Mouse (Mus musculus) liver, embryonic 16.5 days (tissue): ENCODE data around the gene Tppp. TPM values are rescaled to one million over a fixed set of nuclear protein-coding genes. Genes with fewer than 3 reads are reported as not detected.
A peak's percentile ranks its signal among the peaks of the same experiment; 100 is the strongest.
"Not testable (repeated sequence)": the region's sequence is repeated elsewhere in the genome, so short reads cannot be mapped to it uniquely, and the experiment has no call there.

Source experiments
- ATAC-seq: fragments of 200-750 bp; cut with Nextera tagmentation; 2 replicates; pipeline ENCODE4 v1.8.0; 2017; ENCODE audit warnings: low read depth, mild to moderate bottlenecking, moderate number of reproducible peaks, moderate library complexity
- H3K27ac ChIP-seq: fragments of 300-500 bp; sonication (generic); 2 replicates; pipeline ENCODE4 v1.5.1; 2014; ENCODE audit warnings: mild to moderate bottlenecking, low read length
- H3K27me3 ChIP-seq: fragments of 300-500 bp; sonication (generic); 2 replicates; pipeline ENCODE4 v1.6.1; 2014; ENCODE audit warnings: low read depth, low read length, mixed read lengths; ENCODE audit not compliant: control insufficient read depth, insufficient read depth
- H3K36me3 ChIP-seq: fragments of 300-500 bp; sonication (generic); 2 replicates; pipeline ENCODE4 v1.6.1; 2014; ENCODE audit warnings: mild to moderate bottlenecking; ENCODE audit not compliant: control insufficient read depth, insufficient read depth
- H3K4me1 ChIP-seq: fragments of 300-500 bp; sonication (generic); 2 replicates; pipeline ENCODE4 v1.6.1; 2014; ENCODE audit warnings: low read depth, low read length, mixed read lengths; ENCODE audit not compliant: control insufficient read depth
- H3K4me2 ChIP-seq: fragments of 300-500 bp; sonication (generic); 2 replicates; pipeline ENCODE4 v1.6.1; 2014; ENCODE audit warnings: low read depth, low read length, mixed read lengths
- H3K4me3 ChIP-seq: fragments of 300-500 bp; sonication (generic); 2 replicates; pipeline ENCODE4 v1.5.1; 2014; ENCODE audit warnings: low read depth, mild to moderate bottlenecking, low read length
- H3K9ac ChIP-seq: fragments of 300-500 bp; sonication (generic); 2 replicates; pipeline ENCODE4 v1.6.1; 2014; ENCODE audit warnings: low read depth, low read length
- H3K9me3 ChIP-seq: fragments of 300-500 bp; sonication (generic); replicated peaks from 2 replicates; pipeline ENCODE4 v1.6.1; 2016; ENCODE audit warnings: low read length; ENCODE audit not compliant: control insufficient read depth
- WGBS: fragments of 180-500 bp; shearing (Covaris S2); extraction: QIAGEN DNeasy Blood & Tissue Kit; methylation state at CpG from one replicate; pipeline ENCODE4 v1.1.7; 2014; ENCODE audit not compliant: insufficient replicate concordance; 5-methylcytosine and 5-hydroxymethylcytosine counted together
- polyA plus RNA-seq: library from polyadenylated mRNA; unstranded; fragments of >200 nt; fragmentation: Nextera tagmentation; extraction: Ambion mirVana; gene quantifications from 2 replicates; pipeline ENCODE4 v1.2.1, GENCODE M21; 2015

Tppp gene
- polyA plus RNA-seq, 1 experiment from 2014 or later: 0.61 TPM

DNA sequence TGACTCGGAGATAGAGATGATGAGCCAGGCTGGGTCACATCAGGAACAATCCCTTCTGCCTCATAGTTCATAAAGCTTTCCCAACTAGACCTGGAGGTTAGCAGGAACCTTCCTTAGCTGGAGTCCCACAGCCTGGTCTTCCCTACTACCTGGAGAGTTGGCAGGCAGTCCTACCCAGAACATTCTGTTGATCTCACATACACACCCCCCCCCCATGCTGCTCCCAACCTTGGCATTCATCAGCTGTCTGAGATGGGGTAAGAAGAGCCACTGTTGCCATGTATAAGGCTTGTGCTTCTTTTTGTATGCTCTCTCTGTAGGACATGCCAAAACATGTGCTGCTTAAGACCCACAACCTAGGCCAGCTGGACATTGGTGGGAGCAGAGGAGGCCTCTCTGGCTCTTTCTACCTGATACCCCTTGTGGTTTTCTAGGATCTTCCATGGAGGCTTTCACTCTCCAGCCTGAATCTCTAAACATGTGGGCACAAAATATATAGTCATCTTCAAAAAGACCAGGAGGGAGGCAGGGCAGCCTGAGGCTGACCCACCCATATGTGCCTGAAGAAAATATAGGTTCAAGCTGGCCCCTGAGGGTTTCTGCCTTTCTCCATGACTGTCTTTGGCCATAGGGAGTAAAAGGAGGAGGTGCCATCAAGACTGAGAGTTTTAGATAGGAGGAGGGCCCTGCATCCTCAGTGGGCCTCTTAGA lies 54.3 kb downstream of the Tppp start:
- 73% methylated on average over 1 of the region's 1 CpGs for WGBS
- ATAC-seq: no peak
- Histone ChIP-seq H3K9ac (no peak overlapping the region), H3K27me3 (no peaks in the 10 kb centered on the region), H3K4me1 (peaks cover 15% of the 10 kb centered on the region), H3K9me3 (no peaks in the 10 kb centered on the region), H3K4me3 (no peak overlapping the region), H3K36me3 (no peaks in the 10 kb centered on the region), H3K27ac (no peak overlapping the region), H3K4me2 (no peak overlapping the region)

DNA sequence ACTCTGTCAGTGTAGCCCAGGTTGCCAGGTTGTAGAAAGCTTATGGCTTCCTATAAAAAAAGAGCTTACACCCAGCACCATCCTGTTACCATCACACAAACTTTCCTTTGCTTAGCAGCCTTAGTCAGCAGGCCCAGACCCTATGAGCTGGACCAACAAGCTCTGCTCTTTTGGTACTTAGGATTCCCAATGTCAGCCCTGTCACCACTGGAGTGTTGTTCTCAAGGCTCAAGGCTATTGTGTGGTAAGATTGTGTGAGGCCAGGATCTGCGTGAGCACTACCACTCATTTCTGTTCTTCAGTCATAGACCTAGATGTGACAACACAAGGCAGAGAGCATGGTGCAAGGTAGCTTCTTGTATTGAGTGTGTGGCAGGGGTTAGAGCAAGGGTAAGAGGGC lies 57.4 kb downstream of the Tppp start:
- H3K27ac ChIP-seq: no peak overlapping the region; the same call in 1 of the 2 replicates
- WGBS: 77% methylated on average over 1 of the region's 1 CpGs
- H3K4me3 ChIP-seq: no peak overlapping the region
- no peaks in the 10 kb centered on the region for H3K27me3 ChIP-seq
- no peaks in the 10 kb centered on the region for H3K9me3 ChIP-seq
- no peak for ATAC-seq
- no peak overlapping the region; the same call in 1 of the 2 replicates for H3K9ac ChIP-seq
- peaks cover 17% of the 10 kb centered on the region for H3K4me1 ChIP-seq
- no peaks in the 10 kb centered on the region for H3K36me3 ChIP-seq
- H3K4me2 ChIP-seq: no peak overlapping the region

- 0 out of 2 replicates have a peak overlapping the region, but pooled peaks have one; percentile 2 for H3K4me2 ChIP-seq
- not testable (repeated sequence) for H3K4me3 ChIP-seq, H3K9ac ChIP-seq, H3K36me3 ChIP-seq, H3K9me3 ChIP-seq, H3K27me3 ChIP-seq
- ATAC-seq: peak; percentile 87
- peak overlapping the region; percentile 68 for H3K27ac ChIP-seq
- H3K4me1 ChIP-seq: peaks cover 16% of the 10 kb centered on the region
- 30% methylated on average over 1 of the region's 1 CpGs for WGBS
Measured at GRCm38 (mm10) chr13:74071244-74071643, 62.0 kb downstream of the Tppp start.

- no peak for ATAC-seq
- peak overlapping the region; percentile 57; the same call in 1 of the 2 replicates for H3K27ac ChIP-seq
- peak overlapping the region; percentile 24; the same call in 1 of the 2 replicates for H3K4me2 ChIP-seq
Measured at GRCm38 (mm10) chr13:74071714-74072113, 62.5 kb downstream of the Tppp start.

GRCm38 (mm10) chr13:74073369-74073768 lies 64.2 kb downstream of the Tppp start:
- Histone ChIP-seq H3K4me3 (no peak overlapping the region), H3K27ac (no peak overlapping the region), H3K4me1 (peaks cover 12% of the 10 kb centered on the region), H3K9ac (no peak overlapping the region), H3K27me3 (no peaks in the 10 kb centered on the region), H3K9me3 (no peaks in the 10 kb centered on the region), H3K36me3 (no peaks in the 10 kb centered on the region), H3K4me2 (no peak overlapping the region)
- ATAC-seq: no peak
- WGBS: 77% methylated on average over 7 of the region's 7 CpGs

More at GRCm38 (mm10) chr13:74071714-74072113, 62.5 kb downstream of the Tppp start:
- Histone ChIP-seq H3K27me3 (no peaks in the 10 kb centered on the region), H3K4me3 (no peak overlapping the region), H3K36me3 (no peaks in the 10 kb centered on the region), H3K4me1 (peaks cover 12% of the 10 kb centered on the region), H3K9me3 (no peaks in the 10 kb centered on the region), H3K9ac (no peak overlapping the region)
- 38% methylated on average over 3 of the region's 3 CpGs for WGBS

Other genes starting within 250 kb of the Tppp start
- gene Nkd2, start 161.8 kb upstream of the Tppp start, polyA plus RNA-seq: 0.11 and 0.19 TPM in 2 replicates
- gene Trip13, start 71.6 kb upstream of the Tppp start, polyA plus RNA-seq: 13.8 and 14.7 TPM in 2 replicates
- 12.9 and 14.1 TPM in 2 replicates for gene Brd9, start 71.6 kb upstream of the Tppp start, polyA plus RNA-seq
- not detected in 2 replicates for gene Zdhhc11, start 45.6 kb upstream of the Tppp start, polyA plus RNA-seq
- gene Cep72, start 52.9 kb downstream of the Tppp start, polyA plus RNA-seq: 7.2 and 7.3 TPM in 2 replicates
- 0.02 TPM in 1 of 2 replicates, not detected in the other for gene Slc9a3, start 112.0 kb downstream of the Tppp start, polyA plus RNA-seq
- gene Exoc3, start 199.3 kb downstream of the Tppp start, polyA plus RNA-seq: 21.2 and 24.8 TPM in 2 replicates